Mouse (Mus musculus): Measurements from ENCODE around the gene Calml4. TPM values are rescaled to one million over a fixed set of nuclear protein-coding genes. Genes with fewer than 3 reads are reported as not detected.

The Calml4 gene
- polyA plus RNA-seq, 1 experiment from 2014 or later, result 1.8 TPM

GRCm38 (mm10) chr9:62913390-62914069 is 55.6 kb downstream of the Calml4 start:
- H3K4me1 ChIP-seq (replicated peaks), result no peaks in the 10 kb centered on the region
- 58% methylated on average over 5 of the region's 5 CpGs for WGBS (ENCODE audit: insufficient replicate concordance)
- H3K9me3 ChIP-seq (replicated peaks), result no peaks in the 10 kb centered on the region
- no peak overlapping the region for H3K4me3 ChIP-seq (replicated peaks)
- H3K27me3 ChIP-seq, result no peaks in the 10 kb centered on the region
- no peak overlapping the region for H3K4me2 ChIP-seq
- DNase-seq (no peak), ATAC-seq (ENCODE audit: low read depth) (no peak)
- peaks cover 45% of the 10 kb centered on the region for H3K36me3 ChIP-seq
- H3K9ac ChIP-seq, result no peak overlapping the region
- no peak overlapping the region for H3K27ac ChIP-seq

GRCm38 (mm10) chr9:62917059-62917458 is 59.2 kb downstream of the Calml4 start:
- H3K36me3 ChIP-seq, result peaks cover 39% of the 10 kb centered on the region
- DNase-seq, result no peak
- 85% methylated on average over 1 of the region's 1 CpGs for WGBS (ENCODE audit: insufficient replicate concordance)
- no peak for ATAC-seq (ENCODE audit: low read depth)
- no peaks in the 10 kb centered on the region for H3K9me3 ChIP-seq (replicated peaks)
- H3K4me3 ChIP-seq (replicated peaks), result no peak overlapping the region
- H3K4me1 ChIP-seq (replicated peaks), result no peaks in the 10 kb centered on the region
- no peaks in the 10 kb centered on the region for H3K27me3 ChIP-seq
- H3K9ac ChIP-seq, result no peak overlapping the region
- H3K27ac ChIP-seq, result no peak overlapping the region
- no peak overlapping the region for H3K4me2 ChIP-seq

GRCm38 (mm10) chr9:62920877-62921276 is 63.0 kb downstream of the Calml4 start:
- Histone ChIP-seq H3K27me3 (no peaks in the 10 kb centered on the region), H3K9me3 (replicated peaks) (no peaks in the 10 kb centered on the region), H3K4me3 (replicated peaks) (no peak overlapping the region), H3K9ac (no peak overlapping the region), H3K4me2 (no peak overlapping the region), H3K27ac (no peak overlapping the region), H3K4me1 (replicated peaks) (no peaks in the 10 kb centered on the region), H3K36me3 (peaks cover 36% of the 10 kb centered on the region)
- WGBS (ENCODE audit: insufficient replicate concordance), result 68% methylated on average over 2 of the region's 2 CpGs
- ATAC-seq (ENCODE audit: low read depth) (no peak), DNase-seq (no peak)

GRCm38 (mm10) chr9:62924886-62925610 is 67.2 kb downstream of the Calml4 start:
- H3K4me1 ChIP-seq (replicated peaks), result peaks cover 3% of the 10 kb centered on the region
- peaks cover 13% of the 10 kb centered on the region for H3K36me3 ChIP-seq
- no peak overlapping the region for H3K27ac ChIP-seq
- H3K4me2 ChIP-seq, result no peak overlapping the region
- ATAC-seq (ENCODE audit: low read depth), result no peak
- WGBS (ENCODE audit: insufficient replicate concordance), result 72% methylated on average over 2 of the region's 2 CpGs
- no peaks in the 10 kb centered on the region for H3K27me3 ChIP-seq
- no peak for DNase-seq
- no peaks in the 10 kb centered on the region for H3K9me3 ChIP-seq (replicated peaks)
- H3K4me3 ChIP-seq (replicated peaks), result no peak overlapping the region
- H3K9ac ChIP-seq, result no peak overlapping the region

Other genes with a start within 250 kb of the Calml4 start
- 0.08 and 0.10 TPM in 2 replicates for gene Itga11, start 180.3 kb upstream of the Calml4 start, polyA plus RNA-seq (2015; fragmentation: Nextera tagmentation; extraction: Ambion mirVana)
- 9.4 and 12.4 TPM in 2 replicates for gene Fem1b, start 46.1 kb upstream of the Calml4 start, polyA plus RNA-seq (2015; fragmentation: Nextera tagmentation; extraction: Ambion mirVana)
- gene Cln6, start 19.3 kb upstream of the Calml4 start, polyA plus RNA-seq (2015; fragmentation: Nextera tagmentation; extraction: Ambion mirVana), result 14.9 and 15.4 TPM in 2 replicates
- 25.6 and 30.6 TPM in 2 replicates for gene Pias1, start 129.8 kb downstream of the Calml4 start, polyA plus RNA-seq (2015; fragmentation: Nextera tagmentation; extraction: Ambion mirVana)